Mouse (Mus musculus) heart, adult 8-10 months (tissue): ENCODE results near the gene Cabin1. TPM values are rescaled to one million over a fixed set of nuclear protein-coding genes. Genes with fewer than 3 reads are reported as not detected.
A peak's percentile ranks its signal among the peaks of the same experiment; 100 is the strongest.
"Not testable (repeated sequence)": the region's sequence is repeated elsewhere in the genome, so short reads cannot be mapped to it uniquely, and the experiment has no call there.

Experiments used
- DNase-seq: peaks from one replicate; pipeline ENCODE4 v3.0.0; 2022; ENCODE audit warnings: low spot score
- total RNA-seq, 4 experiments: library from RNA; stranded (reverse); gene quantifications; 2 replicates each; pipeline ENCODE4 v1.2.4; 2022

Gene Cabin1
- total RNA-seq, 4 experiments from 2014 or later: 15.5 to 22.0 (median 20.8) TPM

DNA sequence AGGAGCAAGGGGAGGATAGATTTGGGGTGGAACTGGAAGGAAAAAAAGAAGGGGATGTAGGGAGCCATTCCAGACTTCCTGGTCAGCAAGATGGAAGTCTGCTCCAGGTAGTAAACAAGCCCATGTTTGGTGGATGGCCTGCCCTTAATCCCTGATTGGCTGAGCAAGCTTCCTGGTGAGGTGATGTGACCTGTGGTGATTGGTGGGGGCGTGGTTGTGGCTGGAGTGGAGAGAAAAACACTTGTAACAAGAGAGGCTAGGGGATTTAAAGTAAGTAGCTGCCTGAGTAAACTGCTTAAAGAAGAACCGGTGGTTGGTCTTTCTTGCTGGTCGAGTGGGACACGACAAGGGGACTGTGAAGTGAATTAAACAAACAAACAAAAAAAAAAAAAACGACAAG lies 3.6 kb upstream of the Cabin1 start:
- not testable (repeated sequence) for DNase-seq

GRCm38 (mm10) chr10:75766856-75767255 lies 2.7 kb upstream of the Cabin1 start:
- no peak for DNase-seq

DNA sequence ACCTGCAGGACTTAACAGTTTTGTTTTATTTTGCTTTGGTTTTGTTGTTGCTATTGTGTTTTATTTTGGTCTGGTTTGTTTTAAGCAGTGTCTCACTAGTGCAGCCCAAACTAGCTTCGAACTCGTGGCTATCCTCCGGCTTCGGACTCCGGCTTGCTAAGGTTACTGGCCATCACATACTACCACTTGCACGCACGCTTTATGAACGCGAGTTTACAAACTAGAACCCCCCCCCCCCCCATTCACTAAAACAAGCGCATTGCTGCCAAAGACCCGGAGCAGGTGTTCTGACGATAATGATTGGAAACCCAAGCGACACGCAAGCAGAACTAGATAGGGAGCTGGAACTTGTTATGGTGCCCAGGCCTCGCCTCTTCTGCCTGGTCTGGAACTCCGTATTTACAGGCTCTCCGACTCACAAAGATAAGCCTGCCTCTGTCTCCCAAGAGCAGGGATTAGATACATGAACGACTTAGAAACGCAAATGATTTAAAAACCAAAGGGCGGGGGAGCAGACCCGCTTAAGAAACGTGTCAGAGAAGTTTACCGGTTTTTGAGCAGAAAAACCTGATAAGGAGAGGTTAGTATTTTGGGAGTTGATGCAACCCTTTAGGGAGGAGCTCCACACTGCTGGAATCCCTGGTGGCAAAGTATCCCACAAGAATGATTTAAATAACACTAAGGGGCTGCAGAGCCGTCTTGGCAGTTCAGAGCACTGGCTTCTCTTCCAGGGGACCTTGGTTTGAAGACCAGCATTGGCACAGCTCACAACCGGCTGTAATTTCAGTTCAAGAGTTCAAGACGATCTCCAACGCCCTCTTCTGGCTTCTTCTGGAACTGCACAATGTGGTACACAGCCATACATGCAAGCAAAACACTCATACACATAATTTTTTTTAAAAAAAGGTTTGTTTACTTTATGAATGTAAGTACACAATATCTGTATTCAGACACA lies 655 bp upstream of the Cabin1 start:
- DNase-seq: peak; percentile 59

- no peak for DNase-seq
Measured at GRCm38 (mm10) chr10:75762413-75762812, 1.7 kb downstream of the Cabin1 start.

DNA sequence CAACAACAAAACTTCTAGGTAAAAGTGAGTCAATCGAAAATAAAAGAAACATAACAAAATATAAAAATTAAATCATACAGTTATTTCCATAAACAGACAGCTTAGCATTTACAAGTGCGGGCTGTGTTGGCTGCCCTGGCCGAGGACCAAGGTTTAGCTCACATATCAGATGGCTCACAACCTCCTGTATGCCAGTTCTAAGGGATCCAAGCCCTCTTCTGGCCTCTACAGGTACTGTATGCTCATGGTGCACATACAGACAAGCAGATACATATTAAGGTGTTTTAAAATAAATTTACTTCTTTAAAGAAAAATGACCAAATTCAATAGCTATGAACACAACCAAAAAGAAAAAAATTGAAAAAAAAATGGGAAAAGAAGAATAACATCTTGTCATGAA lies 3.8 kb downstream of the Cabin1 start:
- no peak for DNase-seq

GRCm38 (mm10) chr10:75756719-75757118 lies 7.4 kb downstream of the Cabin1 start:
- no peak for DNase-seq

- DNase-seq: peak; percentile 80
Measured at GRCm38 (mm10) chr10:75744017-75744416, 20.1 kb downstream of the Cabin1 start.

- no peak for DNase-seq
Measured at GRCm38 (mm10) chr10:75743369-75743768, 20.8 kb downstream of the Cabin1 start.

GRCm38 (mm10) chr10:75740866-75741265 lies 23.3 kb downstream of the Cabin1 start:
- DNase-seq: no peak

DNA sequence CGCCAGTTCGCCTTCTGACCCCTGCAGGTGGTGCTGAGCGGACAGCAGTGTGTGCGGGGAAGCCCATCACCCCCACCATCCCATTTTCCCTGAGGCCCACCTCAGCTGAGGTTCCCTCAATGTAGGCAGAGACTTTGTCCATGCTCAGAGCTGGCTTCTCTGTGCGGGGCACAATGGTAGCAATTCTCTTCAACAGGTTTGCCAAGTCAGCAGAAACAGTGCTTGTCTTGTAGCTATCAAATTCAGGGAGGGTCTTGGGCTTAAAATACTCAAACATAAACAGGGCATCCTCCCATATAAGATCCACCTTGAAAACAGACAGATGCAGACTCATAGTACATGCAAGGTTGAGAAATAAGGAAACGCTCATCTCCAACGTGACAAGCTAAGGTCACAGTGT lies 38.7 kb downstream of the Cabin1 start:
- DNase-seq: no peak

DNA sequence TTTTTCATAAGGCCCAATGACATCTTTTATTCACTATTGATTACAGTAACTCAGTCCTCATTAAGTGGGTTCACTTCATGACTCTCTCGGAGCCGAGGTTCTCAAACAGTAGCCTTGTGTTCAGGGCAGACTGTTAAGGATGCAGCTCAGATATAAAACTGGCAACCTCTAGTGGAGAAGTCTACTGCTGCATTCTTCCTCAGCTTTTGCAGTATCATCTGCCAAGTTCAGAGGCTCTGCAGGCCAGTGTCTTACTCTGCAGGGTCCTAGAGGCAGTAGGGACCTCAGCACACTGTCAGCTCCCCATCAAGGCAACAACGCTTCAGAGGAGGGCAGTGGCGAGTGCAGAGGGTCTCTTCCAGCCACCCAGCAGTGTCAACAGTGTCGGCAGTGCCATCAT lies 43.9 kb downstream of the Cabin1 start:
- no peak for DNase-seq

DNA sequence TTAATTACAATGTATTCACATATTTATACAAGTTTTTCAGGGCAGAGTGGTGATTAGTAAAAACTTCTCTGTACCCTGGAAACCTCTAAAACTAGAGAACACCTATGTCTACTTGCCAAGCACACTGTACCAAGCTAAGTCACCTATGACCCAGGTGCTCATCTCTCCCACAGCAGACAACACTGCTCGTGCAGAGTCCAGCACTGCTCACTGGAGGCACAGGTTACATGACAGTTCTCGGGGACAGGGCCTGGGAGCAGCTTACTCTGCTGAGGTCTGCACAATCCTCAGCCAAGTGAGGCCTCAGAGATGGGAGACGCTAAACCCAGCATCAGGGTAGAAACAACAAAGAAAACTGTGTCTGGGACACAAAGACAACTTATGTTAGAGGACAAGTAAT lies 49.3 kb downstream of the Cabin1 start:
- no peak for DNase-seq

- no peak for DNase-seq
Measured at GRCm38 (mm10) chr10:75713026-75713425, 51.1 kb downstream of the Cabin1 start.

- no peak for DNase-seq
Measured at GRCm38 (mm10) chr10:75710210-75710609, 53.9 kb downstream of the Cabin1 start.

GRCm38 (mm10) chr10:75709261-75709660 lies 54.9 kb downstream of the Cabin1 start:
- DNase-seq: peak; percentile 44

GRCm38 (mm10) chr10:75708633-75708992 lies 55.5 kb downstream of the Cabin1 start:
- DNase-seq: no peak

GRCm38 (mm10) chr10:75707901-75708632 lies 56.1 kb downstream of the Cabin1 start:
- DNase-seq: peak; percentile 42

- no peak for DNase-seq
Measured at GRCm38 (mm10) chr10:75706632-75707216, 57.4 kb downstream of the Cabin1 start.

DNA sequence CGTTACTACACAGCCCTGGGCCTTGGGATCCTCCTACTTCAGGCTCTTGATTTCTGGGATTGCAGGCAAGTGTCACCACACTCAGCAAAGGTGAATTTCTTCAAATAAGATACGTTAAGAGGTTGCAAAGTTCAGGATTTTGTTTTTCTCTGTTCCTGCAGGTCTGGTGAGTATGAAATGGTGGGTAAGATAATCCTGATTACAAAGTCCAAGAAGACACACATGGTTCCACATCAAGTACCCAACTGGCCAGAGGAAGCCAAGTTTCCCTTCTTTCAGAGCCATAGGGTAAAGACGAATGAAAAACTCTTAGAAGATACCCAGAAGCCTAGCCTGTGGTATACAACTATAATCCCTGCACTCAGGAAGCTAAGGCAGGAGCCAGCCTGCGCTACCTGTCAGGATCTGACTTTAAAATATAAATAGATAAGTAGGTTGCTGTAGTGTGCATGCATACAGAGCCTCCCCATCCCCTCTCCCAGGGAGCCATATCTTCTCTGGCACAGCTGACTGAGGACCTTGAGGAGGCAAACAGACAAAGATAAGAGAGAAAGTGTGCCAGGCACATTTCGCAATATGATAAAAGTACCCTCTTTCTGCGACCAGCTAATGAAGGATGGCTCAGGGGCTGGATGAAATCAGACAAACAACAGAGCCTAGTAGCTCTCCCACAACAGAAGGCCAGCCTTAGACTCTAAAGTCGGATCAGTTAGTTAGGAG lies 58.3 kb downstream of the Cabin1 start:
- DNase-seq: no peak

- peak; percentile 80 for DNase-seq
Measured at GRCm38 (mm10) chr10:75704212-75705185, 59.6 kb downstream of the Cabin1 start.

DNA sequence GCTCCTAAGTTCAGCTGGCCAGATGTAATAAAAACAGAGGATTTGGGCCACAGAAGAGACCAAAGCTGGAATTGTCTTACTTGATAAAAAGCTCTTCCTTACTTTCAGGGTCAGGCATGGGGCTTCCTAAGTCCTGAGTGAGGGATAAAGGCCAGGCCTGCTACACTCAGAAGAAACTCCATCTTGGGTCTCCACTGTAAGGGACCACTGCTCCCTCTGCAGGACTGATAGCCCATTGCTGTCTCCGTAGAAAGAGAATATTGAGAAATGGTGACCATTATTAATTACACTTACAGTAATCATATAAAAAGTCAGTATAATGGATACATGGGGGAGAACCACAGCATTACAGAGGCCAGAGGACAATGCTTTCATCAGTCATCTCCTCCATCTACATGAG lies 60.6 kb downstream of the Cabin1 start:
- DNase-seq: no peak
